Mouse (Mus musculus) liver, embryonic 14.5 days (tissue): ENCODE measurements at regions not wholly inside any gene's neighbourhood (a gene's known extent, or its start where the extent isn't known, plus 50 kb on each side); places are given as distances from the start of the nearest gene placed in this dataset.

Experiments used
- ATAC-seq: fragments of 200-750 bp; cut with Nextera tagmentation; 2 replicates; pipeline ENCODE4 v1.8.0; 2017; ENCODE audit warnings: moderate number of reproducible peaks, mild to moderate bottlenecking, moderate library complexity; ENCODE audit not compliant: insufficient read depth
- DNase-seq, 3 experiments: peaks; one replicate each; pipeline ENCODE4 v3.0.0-alpha.2; 2012 to 2013; ENCODE audit warnings: low read depth in 3 of 3, low spot score in 3 of 3
- H3K27ac ChIP-seq: fragments of 300-500 bp; sonication (generic); 2 replicates; pipeline ENCODE4 v1.5.1; 2014; ENCODE audit warnings: moderate library complexity, mild to moderate bottlenecking, control low read depth, inconsistent platforms
- H3K27me3 ChIP-seq: fragments of 300-500 bp; sonication (generic); 2 replicates; pipeline ENCODE4 v1.6.1; 2014; ENCODE audit warnings: mild to moderate bottlenecking, low read length, moderate library complexity; ENCODE audit not compliant: control insufficient read depth, insufficient read depth
- H3K36me3 ChIP-seq: fragments of 300-500 bp; sonication (generic); replicated peaks from 2 replicates; pipeline ENCODE4 v1.6.1; 2014; ENCODE audit warnings: low read depth; ENCODE audit not compliant: control insufficient read depth, insufficient read depth
- H3K4me1 ChIP-seq, 2 experiments: fragments of 200-500 bp in 1 of 2; fragments of 300-500 bp in 1 of 2; sonication (generic) in 1 of 2; replicated peaks; 2 replicates each; pipeline ENCODE4 v1.6.1; 2012 to 2014; ENCODE audit warnings: antibody characterized with exemption in 1 of 2, inconsistent platforms in 1 of 2, low read length in 1 of 2; ENCODE audit not compliant: control insufficient read depth in 2 of 2, insufficient read depth in 2 of 2
- H3K4me2 ChIP-seq: fragments of 300-500 bp; sonication (generic); 2 replicates; pipeline ENCODE4 v1.6.1; 2014; ENCODE audit warnings: low read depth, mild to moderate bottlenecking, control low read depth, moderate library complexity
- H3K4me3 ChIP-seq, 2 experiments: fragments of 200-500 bp in 1 of 2; fragments of 300-500 bp in 1 of 2; sonication (generic) in 1 of 2; 2 replicates each; pipeline ENCODE4 v1.5.1; 2012 to 2014; ENCODE audit warnings: low read depth in 2 of 2, low read length in 2 of 2, mild to moderate bottlenecking in 2 of 2, control low read depth in 1 of 2, inconsistent platforms in 1 of 2, moderate library complexity in 1 of 2; ENCODE audit not compliant: insufficient read depth in 1 of 2
- H3K9ac ChIP-seq: fragments of 300-500 bp; sonication (generic); replicated peaks from 2 replicates; pipeline ENCODE4 v1.6.1; 2014; ENCODE audit warnings: mild to moderate bottlenecking, control low read depth, moderate library complexity
- H3K9me3 ChIP-seq: fragments of 300-500 bp; sonication (generic); 2 replicates; pipeline ENCODE4 v1.6.1; 2016; ENCODE audit warnings: low read length, mixed read lengths; ENCODE audit not compliant: control insufficient read depth
- CTCF ChIP-seq: IDR thresholded peaks from 2 replicates; pipeline ENCODE4 v1.5.1; 2016; ENCODE audit warnings: antibody characterized with exemption, low read depth, control low read depth
- EP300 ChIP-seq: IDR thresholded peaks from 2 replicates; pipeline ENCODE4 v1.6.1; 2016; ENCODE audit warnings: antibody characterized with exemption, low read depth
- WGBS: fragments of 180-500 bp; shearing (Covaris S2); extraction: QIAGEN DNeasy Blood & Tissue Kit; methylation state at CpG from one replicate; pipeline ENCODE4 v1.1.7; 2014; ENCODE audit not compliant: insufficient replicate concordance; 5-methylcytosine and 5-hydroxymethylcytosine counted together

DNA sequence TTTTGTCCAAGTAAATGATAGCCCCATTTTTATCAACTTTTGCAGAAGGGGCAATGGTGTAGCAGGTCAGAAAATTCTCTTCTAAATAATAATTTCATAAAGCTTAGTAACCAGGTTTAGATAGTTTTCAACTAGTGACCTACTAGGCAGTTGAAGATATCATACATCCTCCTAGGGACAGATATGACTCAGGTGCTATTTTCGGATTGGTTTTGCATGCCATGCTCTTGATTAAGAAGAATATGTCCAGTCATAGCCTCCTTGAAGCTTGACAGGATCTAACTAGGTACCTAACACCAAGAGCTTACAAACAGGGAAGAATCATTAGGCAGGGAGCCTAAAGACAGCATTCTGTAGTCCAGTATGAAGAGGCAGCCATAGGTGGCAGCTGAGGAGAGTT is 301.8 kb downstream of the Htr7 start:
- DNase-seq (no peak), ATAC-seq (no peak)
- TF ChIP-seq EP300, result no peak
- no peak for TF ChIP-seq CTCF
- Histone ChIP-seq H3K27ac (no peak overlapping the region), H3K4me1 (no peaks in the 10 kb centered on the region), H3K9ac (no peak overlapping the region), H3K27me3 (no peaks in the 10 kb centered on the region), H3K4me3 (no peak overlapping the region), H3K36me3 (no peaks in the 10 kb centered on the region), H3K9me3 (no peaks in the 10 kb centered on the region), H3K4me2 (no peak overlapping the region)
- WGBS, result 29% methylated on average over 1 of the region's 1 CpGs

DNA sequence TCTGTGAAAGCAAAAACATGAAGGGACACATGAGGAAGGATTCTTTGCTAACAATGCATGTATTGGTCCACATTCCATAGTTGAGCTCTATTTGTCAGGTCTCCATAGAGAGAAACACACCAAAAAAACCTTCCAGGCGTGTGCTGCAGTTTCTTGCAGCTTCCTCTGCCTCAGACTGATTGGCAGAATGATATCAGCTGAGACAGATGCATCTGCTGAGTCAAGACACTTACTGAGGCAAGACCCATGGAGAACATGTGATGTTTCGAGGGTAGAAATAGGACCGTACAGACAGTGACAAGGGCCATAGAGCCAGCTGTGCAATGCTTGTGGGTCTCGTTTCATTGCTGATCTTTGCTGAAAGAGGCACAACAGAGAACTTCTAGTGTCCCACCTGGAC is 321.6 kb downstream of the Htr7 start:
- 38% methylated on average over 4 of the region's 4 CpGs for WGBS
- DNase-seq (no peak), ATAC-seq (no peak)

DNA sequence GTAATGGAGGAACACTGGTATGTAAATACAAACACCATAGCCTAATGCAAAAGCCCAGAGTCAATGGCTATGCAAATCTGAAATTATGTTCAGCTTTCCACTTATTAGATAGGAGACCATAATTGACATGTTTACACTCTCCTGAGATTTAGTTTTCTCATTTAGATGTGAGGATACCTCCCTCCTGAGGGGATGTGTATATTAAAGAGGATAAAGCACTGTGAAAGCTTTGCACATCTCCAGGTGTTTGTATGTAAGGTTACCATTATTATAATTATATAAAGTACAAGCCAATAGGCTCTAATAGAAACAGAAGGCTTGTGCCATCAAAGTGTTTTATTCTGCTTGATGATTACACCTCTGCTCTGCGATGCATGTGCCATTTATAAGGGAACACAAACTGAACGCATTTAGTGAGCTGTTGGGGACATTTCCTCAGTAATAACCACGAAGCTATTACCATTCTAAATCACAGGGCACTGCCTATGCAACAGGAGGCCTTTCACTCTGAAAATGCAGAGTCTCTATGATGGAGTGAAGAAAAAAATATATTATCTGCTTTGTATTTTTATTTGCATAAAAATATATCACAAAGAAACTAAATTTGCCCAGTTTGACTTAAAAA is 328.8 kb downstream of the Htr7 start:
- Histone ChIP-seq H3K27me3 (no peaks in the 10 kb centered on the region), H3K36me3 (no peaks in the 10 kb centered on the region), H3K4me3 (no peak overlapping the region), H3K9me3 (no peaks in the 10 kb centered on the region), H3K9ac (no peak overlapping the region), H3K27ac (no peak overlapping the region), H3K4me1 (no peaks in the 10 kb centered on the region), H3K4me2 (no peak overlapping the region)
- DNase-seq (no peak), ATAC-seq (no peak)
- WGBS, result 46% methylated on average over 3 of the region's 3 CpGs
- TF ChIP-seq EP300 (no peak), CTCF (no peak)

More for the DNA sequence above, 321.6 kb downstream of the Htr7 start:
- no peak overlapping the region for H3K4me2 ChIP-seq
- H3K4me3 ChIP-seq, result no peak overlapping the region
- no peak overlapping the region for H3K27ac ChIP-seq
- no peaks in the 10 kb centered on the region for H3K36me3 ChIP-seq
- no peaks in the 10 kb centered on the region for H3K27me3 ChIP-seq
- no peaks in the 10 kb centered on the region for H3K4me1 ChIP-seq
- TF ChIP-seq CTCF, result no peak
- TF ChIP-seq EP300, result no peak
- H3K9ac ChIP-seq, result no peak overlapping the region
- H3K9me3 ChIP-seq, result no peaks in the 10 kb centered on the region
